27 mouse cellular contexts compared by ENCODE assay signal in genomic region chr15:13593823-13594222, GRCm38 (mm10).
DNase-seq lines count a peak whose midpoint lies in the region; ATAC-seq and TF ChIP-seq lines count a peak whose summit lies in the region.
"Had no signal": no experiment of that assay in that cellular context is flagged by ENCODE, and none has a peak within 500 bp of the region (broad histone marks: within the 10 kb centered on the region; RNA-seq: fewer than 3 reads in every experiment).

No protein-coding gene starts in this region.

- DNase-seq in kidney, postnatal 0 days (ENCODE audit: low spot score): peak; percentile 15
- no peak for DNase-seq in kidney, adult 8-10 months
- DNase-seq in brain, embryonic 14.5 days (ENCODE audit: low read depth): peak; percentile 56
- DNase-seq in forebrain, postnatal 0 days: peak; percentile 47
- peak; percentile 51 for DNase-seq in layer of hippocampus, adult 9-11 months
- DNase-seq in lung, postnatal 14 days: no peak
- DNase-seq in adrenal gland, adult 8-10 months: no peak
- DNase-seq: adrenal gland, postnatal 14 days; B cell, adult 2 months; cerebellum, adult 9-10 months; kidney, postnatal 36 days; lung, postnatal 4 days; right cerebral cortex, adult 18-20 months; spleen, adult 18-20 months; thymus, postnatal 14 days had no signal

- H3K27me3 ChIP-seq in kidney, postnatal 0 days (ENCODE audit: insufficient read depth, low read length): no peaks in the 10 kb centered on the region
- no peaks in the 10 kb centered on the region for H3K27me3 ChIP-seq in forebrain, postnatal 0 days (ENCODE audit: insufficient read depth, low read length)
- H3K27me3 ChIP-seq: CH12.LX; embryonic facial prominence, embryonic 12.5 days; hindbrain, embryonic 15.5 days; lung, embryonic 15.5 days; midbrain, embryonic 15.5 days; neural tube, embryonic 13.5 days had no signal

- no peak overlapping the region for H3K9ac ChIP-seq in kidney, postnatal 0 days (ENCODE audit: low read depth, low read length)
- no peak overlapping the region for H3K9ac ChIP-seq in forebrain, postnatal 0 days
- H3K9ac ChIP-seq: embryonic facial prominence, embryonic 12.5 days; hindbrain, embryonic 15.5 days; liver, embryonic 14.5 days; lung, embryonic 15.5 days; midbrain, embryonic 15.5 days; neural tube, embryonic 13.5 days had no signal

- H3K4me1 ChIP-seq in kidney, postnatal 0 days (replicated peaks; ENCODE audit: insufficient read depth, low read length): no peaks in the 10 kb centered on the region
- no peaks in the 10 kb centered on the region for H3K4me1 ChIP-seq in forebrain, postnatal 0 days (ENCODE audit: insufficient read depth)
- H3K4me1 ChIP-seq: embryonic facial prominence, embryonic 12.5 days; hindbrain, embryonic 15.5 days; lung, embryonic 15.5 days; midbrain, embryonic 15.5 days had no signal

- WGBS in kidney, postnatal 0 days: 47% methylated on average over 5 of the region's 5 CpGs
- WGBS in forebrain, postnatal 0 days: 51% methylated on average over 5 of the region's 5 CpGs

- no peak overlapping the region for H3K4me3 ChIP-seq in kidney, postnatal 0 days (replicated peaks; ENCODE audit: low read depth, low read length)
- no peak overlapping the region for H3K4me3 ChIP-seq in forebrain, postnatal 0 days (ENCODE audit: low read depth, low read length)
- H3K4me3 ChIP-seq: embryonic facial prominence, embryonic 12.5 days; hindbrain, embryonic 15.5 days; left cerebral cortex, adult 2 months; lung, embryonic 15.5 days; midbrain, embryonic 15.5 days; neural tube, embryonic 13.5 days had no signal

- no peak overlapping the region for H3K27ac ChIP-seq in kidney, postnatal 0 days
- no peak overlapping the region for H3K27ac ChIP-seq in forebrain, postnatal 0 days (ENCODE audit: low read depth, low read length)
- H3K27ac ChIP-seq: embryonic facial prominence, embryonic 12.5 days; hindbrain, embryonic 15.5 days; left cerebral cortex, adult 2 months; liver, embryonic 14.5 days; lung, embryonic 15.5 days; midbrain, embryonic 15.5 days; neural tube, embryonic 13.5 days had no signal

- H3K36me3 ChIP-seq in kidney, postnatal 0 days (ENCODE audit: insufficient read depth, low read length): no peaks in the 10 kb centered on the region
- no peaks in the 10 kb centered on the region for H3K36me3 ChIP-seq in forebrain, postnatal 0 days (ENCODE audit: insufficient read depth)
- H3K36me3 ChIP-seq: embryonic facial prominence, embryonic 12.5 days; G1E; hindbrain, embryonic 15.5 days; lung, embryonic 15.5 days; midbrain, embryonic 15.5 days; neural tube, embryonic 13.5 days had no signal

- no peak for TF ChIP-seq CTCF in kidney, postnatal 0 days (IDR thresholded peaks at IDR 0.05; ENCODE audit: low read depth)
- TF ChIP-seq CTCF in brain, embryonic 14.5 days (IDR thresholded peaks at IDR 0.05; ENCODE audit: borderline replicate concordance, extremely low read depth, insufficient read depth, insufficient read length): no peak
- TF ChIP-seq CTCF in forebrain, postnatal 0 days (IDR thresholded peaks at IDR 0.05; ENCODE audit: low read depth): no peak

- TF ChIP-seq POLR2A in brain, embryonic 14.5 days (IDR thresholded peaks at IDR 0.05; ENCODE audit: borderline replicate concordance, extremely low read depth, insufficient read depth, insufficient read length, poor library complexity, severe bottlenecking): no peak

- no peak for ATAC-seq in kidney, postnatal 0 days (replicated peaks; ENCODE audit: low FRiP score, low read depth)
- ATAC-seq in forebrain, postnatal 0 days: peak; percentile 64
- ATAC-seq in megakaryocyte, adult 5-6 weeks (ENCODE audit: poor library complexity, severe bottlenecking): no peak
- ATAC-seq: activated CD4-positive, CD25-positive, alpha-beta regulatory T cell, adult 4 months; intestine, embryonic 16.5 days; midbrain, embryonic 15.5 days had no signal

- H3K4me2 ChIP-seq in kidney, postnatal 0 days (ENCODE audit: low read length): no peak overlapping the region
- no peak overlapping the region for H3K4me2 ChIP-seq in forebrain, postnatal 0 days (ENCODE audit: low read depth)
- H3K4me2 ChIP-seq: embryonic facial prominence, embryonic 12.5 days; hindbrain, embryonic 15.5 days; lung, embryonic 15.5 days; midbrain, embryonic 15.5 days; neural tube, embryonic 13.5 days had no signal

- no peaks in the 10 kb centered on the region for H3K9me3 ChIP-seq in kidney, postnatal 0 days (replicated peaks; ENCODE audit: low read length)
- no peaks in the 10 kb centered on the region for H3K9me3 ChIP-seq in forebrain, postnatal 0 days (ENCODE audit: low read length)
- H3K9me3 ChIP-seq: embryonic facial prominence, embryonic 12.5 days; G1E; hindbrain, embryonic 15.5 days; lung, embryonic 15.5 days; midbrain, embryonic 15.5 days; neural tube, embryonic 13.5 days had no signal

Comparison
In these comparisons a context has a peak if more than half of its experiments do, and no peak if none do; other contexts are left out.
1. DNase-seq: peak in kidney, postnatal 0 days (single experiment), brain, embryonic 14.5 days (single experiment), forebrain, postnatal 0 days (single experiment) and layer of hippocampus, adult 9-11 months (single experiment); none in kidney, adult 8-10 months (0 of 2), lung, postnatal 14 days (single experiment) and adrenal gland, adult 8-10 months (single experiment).